Mouse (Mus musculus) CD4-positive, CD25-positive, alpha-beta regulatory T cell, adult 4 months (primary cell): ENCODE results near the gene Gm21117. TPM values are rescaled to one million over a fixed set of nuclear protein-coding genes. Genes with fewer than 3 reads are reported as not detected.
"Not testable (repeated sequence)": the region's sequence is repeated elsewhere in the genome, so short reads cannot be mapped to it uniquely, and the experiment has no call there.

ENCODE experiments used
- ATAC-seq: one replicate; pipeline ENCODE4 v1.8.0; 2017
- polyA plus RNA-seq, 2 experiments: library from polyadenylated mRNA; unstranded; fragments of 100-300 nt; shearing (Covaris generic); gene quantifications; one replicate each; pipeline ENCODE4 v1.2.1; 2017

The Gm21117 gene
- not detected for polyA plus RNA-seq

DNA sequence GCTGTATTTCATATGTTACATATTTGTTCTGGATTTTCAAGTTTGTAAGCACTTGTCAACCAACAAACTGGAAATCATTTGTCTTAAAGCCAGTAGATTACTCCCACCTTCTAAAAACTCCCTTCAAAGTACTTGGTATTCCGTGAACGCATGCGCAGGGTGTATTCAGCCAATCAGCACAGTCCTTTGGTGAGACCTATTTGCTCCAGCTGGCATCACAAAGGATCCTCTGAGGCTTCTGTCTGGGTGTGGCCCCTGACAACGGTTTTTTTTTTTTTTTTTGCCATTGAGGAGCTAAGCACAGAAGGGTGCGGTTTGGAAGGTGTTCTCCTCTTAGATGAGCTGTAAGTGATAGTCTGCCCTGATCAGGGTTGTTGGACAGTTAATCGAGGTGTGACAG, at the start of gene Gm21117:
TSS of gene Gm21117 (plus strand) at position 301 of the 400 bp plus-strand sequence.
- ATAC-seq: not testable (repeated sequence)
